Mouse (Mus musculus) cerebellum, adult 2 months (tissue): ENCODE measurements at regions not wholly inside any gene's neighbourhood (a gene's known extent, or its start where the extent isn't known, plus 50 kb on each side); places are given as distances from the start of the nearest gene placed in this dataset.

Experiments
- CTCF ChIP-seq: fragments of 200-500 bp; IDR thresholded peaks from 2 replicates; pipeline ENCODE4 v1.5.1; 2011; ENCODE audit warnings: low read depth, mild to moderate bottlenecking, control low read depth, low read length, moderate library complexity, borderline replicate concordance; ENCODE audit not compliant: insufficient read depth
- POLR2A ChIP-seq: fragments of 200-500 bp; IDR thresholded peaks from 2 replicates; pipeline ENCODE4 v1.6.1; 2011; ENCODE audit warnings: low read length, control low read depth, borderline replicate concordance; ENCODE audit not compliant: insufficient read depth

GRCm38 (mm10) chr1:75844123-75844522 lies 298.1 kb downstream of the Slc4a3 start:
- TF ChIP-seq POLR2A = no peak
- no peak for TF ChIP-seq CTCF
